Mouse (Mus musculus) lung, embryonic 15.5 days (tissue): ENCODE measurements around the gene Dhx8. TPM values are rescaled to one million over a fixed set of nuclear protein-coding genes. Genes with fewer than 3 reads are reported as not detected.

Experiments used
- ATAC-seq: fragments of 200-750 bp; cut with Nextera tagmentation; 2 replicates; pipeline ENCODE4 v1.8.0; 2017; ENCODE audit warnings: moderate number of reproducible peaks, borderline replicate concordance; ENCODE audit not compliant: low FRiP score, low TSS enrichment; ENCODE audit errors: extremely low read depth
- H3K27ac ChIP-seq: fragments of 300-500 bp; sonication (generic); 2 replicates; pipeline ENCODE4 v1.5.1; 2015; ENCODE audit warnings: moderate library complexity, mild to moderate bottlenecking, inconsistent platforms
- H3K27me3 ChIP-seq: fragments of 300-500 bp; sonication (generic); 2 replicates; pipeline ENCODE4 v1.6.1; 2015; ENCODE audit warnings: inconsistent platforms
- H3K36me3 ChIP-seq: fragments of 300-500 bp; sonication (generic); 2 replicates; pipeline ENCODE4 v1.6.1; 2015; ENCODE audit warnings: inconsistent platforms
- H3K4me1 ChIP-seq: fragments of 300-500 bp; sonication (generic); 2 replicates; pipeline ENCODE4 v1.6.1; 2015; ENCODE audit warnings: inconsistent platforms
- H3K4me2 ChIP-seq: fragments of 300-500 bp; sonication (generic); 2 replicates; pipeline ENCODE4 v1.6.1; 2015; ENCODE audit warnings: inconsistent platforms, mild to moderate bottlenecking, moderate library complexity
- H3K4me3 ChIP-seq: fragments of 300-500 bp; sonication (generic); 2 replicates; pipeline ENCODE4 v1.5.1; 2015; ENCODE audit warnings: mild to moderate bottlenecking, inconsistent platforms
- H3K9ac ChIP-seq: fragments of 300-500 bp; sonication (generic); 2 replicates; pipeline ENCODE4 v1.6.1; 2015; ENCODE audit warnings: inconsistent platforms
- H3K9me3 ChIP-seq: fragments of 300-500 bp; sonication (generic); 2 replicates; pipeline ENCODE4 v1.6.1; 2016; ENCODE audit warnings: inconsistent platforms
- WGBS: fragments of 180-500 bp; shearing (Covaris S2); methylation state at CpG from one replicate; pipeline ENCODE4 v1.1.7; 2015; 5-methylcytosine and 5-hydroxymethylcytosine counted together
- polyA plus RNA-seq: library from polyadenylated mRNA; unstranded; fragments of >200 nt; fragmentation: Nextera tagmentation; extraction: Ambion mirVana; gene quantifications from 2 replicates; pipeline ENCODE4 v1.2.1, GENCODE M21; 2015

Gene Dhx8
- polyA plus RNA-seq, 1 experiment from 2014 or later, result 31.2 TPM

- Histone ChIP-seq H3K4me2 (peak overlapping the region; percentile 97), H3K9me3 (no peaks in the 10 kb centered on the region), H3K36me3 (no peaks in the 10 kb centered on the region), H3K4me1 (peaks cover 19% of the 10 kb centered on the region), H3K9ac (peak overlapping the region; percentile 31), H3K27ac (peak overlapping the region; percentile 59; the same call in 1 of the 2 replicates), H3K27me3 (peaks cover 72% of the 10 kb centered on the region), H3K4me3 (peak overlapping the region; percentile 52)
- WGBS, result 2% methylated on average over 19 of the region's 19 CpGs
- peak; percentile 15; the same call in 1 of the 2 replicates for ATAC-seq
Measured at GRCm38 (mm10) chr11:101784072-101784471, 51.4 kb downstream of the Dhx8 start.

GRCm38 (mm10) chr11:101784488-101785142 lies 51.9 kb downstream of the Dhx8 start:
- Histone ChIP-seq H3K9me3 (no peaks in the 10 kb centered on the region), H3K4me3 (peak overlapping the region; percentile 52), H3K4me1 (peaks cover 19% of the 10 kb centered on the region), H3K9ac (peak overlapping the region; percentile 31), H3K27me3 (peaks cover 72% of the 10 kb centered on the region), H3K36me3 (no peaks in the 10 kb centered on the region), H3K4me2 (peak overlapping the region; percentile 97), H3K27ac (peak overlapping the region; percentile 59)
- WGBS, result 0% methylated on average over 44 of the region's 67 CpGs
- peak; percentile 62 for ATAC-seq

- Histone ChIP-seq H3K4me2 (peak within 1 kb of the TSS; percentile 97), H3K27me3 (peaks cover 72% of the 10 kb centered on the region), H3K36me3 (no peaks in the 10 kb centered on the region), H3K27ac (peak within 1 kb of the TSS; percentile 59), H3K9me3 (no peaks in the 10 kb centered on the region), H3K4me1 (peaks cover 25% of the 10 kb centered on the region), H3K4me3 (peak within 1 kb of the TSS; percentile 52), H3K9ac (peak within 1 kb of the TSS; percentile 31)
- peak; percentile 88 for ATAC-seq
- under 1% methylated on average over 33 of the region's 35 CpGs for WGBS
Measured at GRCm38 (mm10) chr11:101785143-101785851, 52.6 kb downstream of the Dhx8 start, which contains the start of gene Etv4. Gene Etv4, minus strand, starts transcription at chr11:101785371.

GRCm38 (mm10) chr11:101785852-101786205 lies 53.1 kb downstream of the Dhx8 start:
- Histone ChIP-seq H3K27ac (no peak overlapping the region), H3K9ac (0 out of 2 replicates have a peak overlapping the region, but pooled peaks have one; percentile 3), H3K36me3 (no peaks in the 10 kb centered on the region), H3K4me3 (peak overlapping the region; percentile 52), H3K4me2 (peak overlapping the region; percentile 97), H3K4me1 (peaks cover 30% of the 10 kb centered on the region), H3K9me3 (no peaks in the 10 kb centered on the region), H3K27me3 (peaks cover 69% of the 10 kb centered on the region)
- no peak for ATAC-seq
- WGBS, result 8% methylated on average over 7 of the region's 7 CpGs

- WGBS, result 61% methylated on average over 7 of the region's 7 CpGs
- Histone ChIP-seq H3K27me3 (peaks cover 67% of the 10 kb centered on the region), H3K9ac (no peak overlapping the region), H3K36me3 (no peaks in the 10 kb centered on the region), H3K9me3 (no peaks in the 10 kb centered on the region), H3K4me1 (peaks cover 38% of the 10 kb centered on the region), H3K4me2 (no peak overlapping the region), H3K27ac (no peak overlapping the region), H3K4me3 (no peak overlapping the region)
- ATAC-seq, result no peak
Measured at GRCm38 (mm10) chr11:101786651-101787050, 53.9 kb downstream of the Dhx8 start.

- Histone ChIP-seq H3K9ac (no peak overlapping the region), H3K27me3 (peaks cover 59% of the 10 kb centered on the region), H3K4me1 (peaks cover 44% of the 10 kb centered on the region), H3K36me3 (no peaks in the 10 kb centered on the region), H3K27ac (no peak overlapping the region), H3K4me2 (no peak overlapping the region), H3K4me3 (no peak overlapping the region), H3K9me3 (no peaks in the 10 kb centered on the region)
- WGBS, result 78% methylated on average over 1 of the region's 1 CpGs
- ATAC-seq, result no peak
Measured at GRCm38 (mm10) chr11:101787432-101787831, 54.7 kb downstream of the Dhx8 start.

- WGBS, result 17% methylated on average over 19 of the region's 19 CpGs
- no peaks in the 10 kb centered on the region for H3K36me3 ChIP-seq
- H3K9ac ChIP-seq, result no peak overlapping the region
- H3K27me3 ChIP-seq, result peaks cover 29% of the 10 kb centered on the region
- no peak overlapping the region for H3K4me3 ChIP-seq
- ATAC-seq, result peak; percentile 90
- peak overlapping the region; percentile 82 for H3K27ac ChIP-seq
- H3K4me1 ChIP-seq, result peaks cover 25% of the 10 kb centered on the region
- no peaks in the 10 kb centered on the region for H3K9me3 ChIP-seq
- peak overlapping the region; percentile 37 for H3K4me2 ChIP-seq
Measured at GRCm38 (mm10) chr11:101790811-101791526, 58.2 kb downstream of the Dhx8 start.

GRCm38 (mm10) chr11:101797355-101797754 lies 64.6 kb downstream of the Dhx8 start:
- 67% methylated on average over 2 of the region's 2 CpGs for WGBS
- no peak overlapping the region for H3K4me3 ChIP-seq
- no peaks in the 10 kb centered on the region for H3K36me3 ChIP-seq
- no peak for ATAC-seq
- H3K4me2 ChIP-seq, result no peak overlapping the region
- H3K9me3 ChIP-seq, result no peaks in the 10 kb centered on the region
- peaks cover 10% of the 10 kb centered on the region for H3K4me1 ChIP-seq
- H3K27ac ChIP-seq, result no peak overlapping the region
- H3K9ac ChIP-seq, result no peak overlapping the region
- H3K27me3 ChIP-seq, result no peaks in the 10 kb centered on the region; the same call in 1 of the 2 replicates

GRCm38 (mm10) chr11:101798083-101798482 lies 65.4 kb downstream of the Dhx8 start:
- Histone ChIP-seq H3K9ac (no peak overlapping the region), H3K36me3 (no peaks in the 10 kb centered on the region), H3K27me3 (no peaks in the 10 kb centered on the region; the same call in 1 of the 2 replicates), H3K4me3 (no peak overlapping the region), H3K27ac (no peak overlapping the region), H3K9me3 (no peaks in the 10 kb centered on the region), H3K4me2 (no peak overlapping the region), H3K4me1 (peaks cover 10% of the 10 kb centered on the region)
- 29% methylated on average over 8 of the region's 8 CpGs for WGBS
- no peak for ATAC-seq

- no peak overlapping the region for H3K9ac ChIP-seq
- no peak overlapping the region for H3K4me3 ChIP-seq
- H3K36me3 ChIP-seq, result no peaks in the 10 kb centered on the region
- WGBS, result 6% methylated on average over 5 of the region's 5 CpGs
- no peaks in the 10 kb centered on the region; the same call in 1 of the 2 replicates for H3K27me3 ChIP-seq
- no peak overlapping the region for H3K27ac ChIP-seq
- peaks cover 18% of the 10 kb centered on the region for H3K4me1 ChIP-seq
- H3K9me3 ChIP-seq, result no peaks in the 10 kb centered on the region
- no peak overlapping the region for H3K4me2 ChIP-seq
- ATAC-seq, result no peak
Measured at GRCm38 (mm10) chr11:101801386-101801785, 68.7 kb downstream of the Dhx8 start.

- WGBS, result 47% methylated on average over 8 of the region's 8 CpGs
- Histone ChIP-seq H3K4me3 (no peak overlapping the region), H3K27me3 (peaks cover under 1% of the 10 kb centered on the region; the same call in 1 of the 2 replicates), H3K9me3 (no peaks in the 10 kb centered on the region), H3K4me2 (no peak overlapping the region), H3K27ac (0 out of 2 replicates have a peak overlapping the region, but pooled peaks have one; percentile 42), H3K4me1 (peaks cover 18% of the 10 kb centered on the region), H3K36me3 (no peaks in the 10 kb centered on the region), H3K9ac (no peak overlapping the region)
- peak; percentile 57; the same call in 1 of the 2 replicates for ATAC-seq
Measured at GRCm38 (mm10) chr11:101805113-101805704, 72.5 kb downstream of the Dhx8 start.
